Mouse (Mus musculus) E14TG2a.4 (cell line): ENCODE data around the gene Asf1b.

ENCODE experiments used
- CTCF ChIP-seq: conservative IDR thresholded peaks from 2 replicates; pipeline ENCODE4 v1.5.1; 2014; ENCODE audit warnings: low read length
- POU5F1 ChIP-seq: IDR thresholded peaks from 2 replicates; pipeline ENCODE4 v1.6.1; 2014; ENCODE audit warnings: low read length, borderline replicate concordance

- TF ChIP-seq CTCF = no peak
- no peak for TF ChIP-seq POU5F1
Observed at GRCm38 (mm10) chr8:83935435-83935834, 19.9 kb upstream of the Asf1b start.
